Mouse (Mus musculus) common myeloid progenitor, adult 5-6 weeks (primary cell): Measurements from ENCODE around the gene Ap4e1. TPM values are rescaled to one million over a fixed set of nuclear protein-coding genes. Genes with fewer than 3 reads are reported as not detected.

Experiments
- ATAC-seq: replicated peaks from 2 replicates; pipeline ENCODE4 v1.8.0; 2016; ENCODE audit warnings: low read depth, mild to moderate bottlenecking, moderate TSS enrichment, inconsistent platforms; ENCODE audit not compliant: poor library complexity, severe bottlenecking
- total RNA-seq: library from RNA; stranded (forward); fragments of 200-1000, 187-1606 nt; gene quantifications from 2 replicates; pipeline ENCODE4 v1.2.3, GENCODE M21; 2017

Ap4e1 gene
- total RNA-seq: 13.7 and 19.9 TPM in 2 replicates

DNA sequence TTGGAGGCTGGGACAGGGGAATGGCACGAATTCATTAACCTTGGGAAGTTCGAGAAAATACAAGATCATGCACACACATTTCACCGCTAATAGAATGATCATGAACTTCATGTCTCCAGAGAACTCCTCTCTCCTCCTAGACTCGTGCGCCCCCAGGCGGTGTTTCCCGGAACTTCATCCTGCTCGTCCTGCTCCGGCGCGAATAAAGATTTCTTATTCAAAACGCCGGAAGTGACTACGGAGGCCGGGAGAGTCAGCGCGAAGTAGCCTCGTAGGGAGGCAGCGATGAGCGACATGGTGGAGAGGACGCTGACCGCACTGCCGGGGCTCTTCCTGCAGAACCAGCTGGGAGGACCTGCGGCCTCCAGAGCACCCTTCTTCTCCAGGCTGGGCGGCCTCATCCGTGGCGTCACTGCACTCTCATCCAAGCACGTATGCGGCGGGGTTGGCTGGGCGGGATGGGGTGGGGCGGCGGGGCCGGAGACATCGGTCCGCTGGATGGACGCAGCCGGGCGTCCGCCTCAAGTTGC lies at the start of gene Ap4e1:
Ap4e1 (plus strand) TSS at position 249 of the 530 bp plus-strand sequence.
- peak; percentile 92 for ATAC-seq

DNA sequence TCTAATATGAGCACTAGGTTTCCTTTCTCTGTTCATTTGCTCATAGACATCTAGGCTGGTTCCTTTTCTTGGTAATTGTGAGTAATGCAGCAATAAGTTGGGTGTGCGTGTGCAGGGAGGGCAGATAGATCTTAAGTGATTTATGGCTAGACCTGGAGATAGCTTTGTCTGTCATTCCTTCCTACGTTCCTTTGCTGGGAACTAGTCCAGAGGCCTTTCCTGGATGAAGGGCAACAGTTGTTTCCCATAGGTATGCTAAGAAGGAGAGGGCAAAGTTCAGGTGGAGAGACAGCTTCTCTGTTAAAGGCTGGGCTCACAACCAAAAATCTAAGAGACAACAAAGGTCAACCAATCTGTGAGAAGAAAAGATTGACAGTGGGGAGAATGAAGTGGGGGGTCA lies 46.8 kb upstream of the Ap4e1 start:
- no peak for ATAC-seq

DNA sequence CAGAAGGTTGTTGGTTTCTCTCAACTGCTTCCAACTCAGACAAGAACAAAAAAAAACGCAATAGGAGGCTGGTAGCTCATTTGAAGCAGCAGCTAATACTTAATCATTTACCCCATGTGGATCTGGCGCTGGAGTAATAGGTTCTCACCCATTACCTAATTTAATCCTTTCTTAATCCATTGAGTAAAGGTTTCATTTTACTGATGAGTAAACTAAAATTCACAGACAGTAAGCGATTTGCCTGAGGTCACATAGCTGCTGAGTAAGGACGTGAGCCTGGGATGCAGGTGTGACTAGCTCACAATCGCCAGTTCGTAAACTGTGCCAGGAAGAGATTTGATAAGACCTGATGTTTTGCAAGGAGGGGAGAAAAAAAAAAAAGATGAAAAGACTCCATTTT lies 31.1 kb upstream of the Ap4e1 start:
- ATAC-seq: no peak

DNA sequence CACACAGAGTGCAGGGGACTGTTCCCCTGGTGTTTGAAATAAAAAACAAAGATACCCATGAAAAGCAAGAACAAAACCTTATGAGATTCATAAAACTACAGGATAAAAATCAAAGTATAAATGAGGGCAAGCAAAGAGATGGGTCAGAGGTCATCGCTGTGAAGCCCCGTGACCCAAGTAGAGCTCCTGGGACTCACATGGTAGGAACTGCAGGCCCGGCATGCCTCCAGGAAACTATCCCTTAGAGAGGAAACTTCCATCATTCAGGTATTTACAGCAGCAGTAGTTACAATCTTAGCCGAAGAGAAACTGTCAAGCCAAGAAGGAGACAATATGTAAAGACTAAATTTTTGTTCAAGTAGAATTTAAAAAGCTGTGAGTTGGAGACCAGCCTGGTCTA lies 25.3 kb upstream of the Ap4e1 start:
- ATAC-seq: no peak

DNA sequence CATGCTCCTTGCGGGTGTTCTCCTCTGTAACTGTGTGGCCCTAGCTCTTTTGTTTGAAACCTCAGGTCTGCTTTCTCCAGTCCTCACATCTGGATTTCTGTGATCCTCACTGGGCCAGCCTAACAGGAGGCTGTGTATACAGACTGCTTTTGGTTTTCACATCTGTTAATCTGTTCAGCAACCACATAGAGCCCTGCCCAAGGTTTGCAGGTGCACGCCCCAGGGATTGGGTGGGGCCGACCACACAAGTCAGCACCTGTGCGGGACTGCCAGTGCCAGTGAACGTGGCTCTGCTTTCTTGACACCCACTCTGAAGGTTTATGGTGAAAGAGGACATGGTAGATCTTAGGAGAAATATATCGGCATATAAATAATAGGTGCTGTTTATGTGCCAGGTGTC lies 18.6 kb upstream of the Ap4e1 start:
- no peak for ATAC-seq

DNA sequence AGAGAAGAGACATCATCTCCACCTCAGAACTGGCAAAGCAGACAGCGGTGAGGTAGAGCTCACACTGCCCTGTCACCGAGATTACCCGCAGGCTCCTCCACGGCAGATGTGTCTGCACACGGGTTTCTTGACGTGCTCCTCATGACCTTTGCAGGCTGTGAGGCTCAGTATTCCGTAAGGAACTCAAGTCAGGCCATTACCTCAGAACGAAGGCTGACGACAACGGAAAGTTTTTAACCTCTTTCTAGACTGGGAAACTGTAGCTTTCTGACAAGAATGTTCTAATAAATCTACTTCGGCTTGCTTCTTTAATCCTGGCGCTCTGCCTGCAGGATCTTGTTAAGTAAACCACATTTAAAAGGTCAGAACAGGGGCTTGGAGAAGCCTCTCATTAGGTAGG lies 15.8 kb upstream of the Ap4e1 start:
- ATAC-seq: no peak

DNA sequence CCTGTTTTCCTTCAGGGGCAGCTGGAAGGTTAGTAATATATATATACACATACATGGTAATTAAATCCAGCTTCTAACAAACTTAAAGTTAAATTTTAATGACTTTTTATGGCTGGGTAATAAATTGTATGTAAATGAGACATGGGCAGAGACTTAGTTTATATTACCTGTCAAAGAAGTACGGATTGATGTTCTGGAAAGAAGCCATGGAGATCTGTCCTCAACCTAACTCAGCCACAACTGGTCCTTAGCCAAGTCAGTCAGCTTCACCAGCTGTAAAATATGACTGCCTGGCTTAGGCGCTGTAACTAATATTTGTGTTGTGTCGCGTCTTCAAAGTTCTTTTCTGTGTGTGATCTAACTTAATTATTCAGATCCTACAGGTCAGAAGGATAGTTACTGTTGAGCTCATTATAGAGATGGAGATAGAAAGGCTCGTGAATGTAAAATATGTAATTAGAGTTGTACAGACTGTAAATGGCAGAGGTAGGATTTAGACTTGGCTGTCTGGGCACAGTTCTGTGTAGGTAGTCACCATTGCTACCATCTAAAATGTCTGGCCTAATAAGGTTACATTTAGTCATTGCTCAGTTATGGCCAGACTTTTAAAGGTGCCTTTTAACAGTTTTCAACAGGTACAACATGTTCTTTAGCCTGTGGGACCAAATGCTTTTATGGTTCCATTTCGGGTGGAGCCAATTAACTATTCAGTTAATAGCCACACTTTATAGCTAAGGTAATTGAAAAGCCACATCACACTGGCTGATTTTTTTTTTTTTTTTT lies 13.9 kb upstream of the Ap4e1 start:
- ATAC-seq: no peak

DNA sequence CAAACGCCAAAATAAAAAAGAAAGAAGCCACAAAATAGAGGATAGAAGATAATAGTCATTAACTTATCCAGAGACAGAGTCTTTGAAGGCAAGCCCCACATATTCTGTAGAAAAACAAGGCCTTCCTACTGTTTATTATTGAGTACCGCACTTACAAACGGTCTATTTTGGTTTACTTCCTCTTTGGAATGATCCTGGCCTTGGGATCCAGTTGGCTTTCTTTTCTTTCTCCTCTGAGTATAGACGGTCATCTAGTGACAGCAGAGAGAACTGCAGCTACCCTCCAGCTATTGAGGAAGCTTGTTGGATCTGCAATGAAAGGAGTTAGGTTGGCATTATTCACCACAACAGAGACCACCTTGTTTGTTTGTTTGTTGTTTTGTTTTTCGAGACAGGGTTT lies 11.8 kb upstream of the Ap4e1 start:
- peak; percentile 89 for ATAC-seq

DNA sequence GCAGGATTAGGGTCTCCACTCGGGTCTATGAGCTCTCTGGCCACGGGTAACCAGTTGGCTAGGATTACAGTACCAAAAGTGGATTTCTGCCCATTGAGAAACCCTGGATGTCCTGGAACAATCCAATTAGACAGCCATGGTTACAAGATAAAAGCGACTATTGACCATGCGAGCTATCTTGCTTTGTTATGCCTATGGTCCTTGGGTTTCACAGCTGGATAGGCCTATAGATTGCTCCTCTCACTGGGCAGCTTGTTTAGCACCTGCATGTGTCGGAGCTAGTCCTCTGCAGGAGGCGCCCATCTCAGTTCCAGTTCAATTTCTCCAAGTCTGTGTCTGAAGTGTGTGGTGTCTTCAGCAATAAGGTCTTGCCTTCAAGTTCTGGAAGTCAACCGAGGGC lies 10.3 kb upstream of the Ap4e1 start:
- ATAC-seq: no peak

DNA sequence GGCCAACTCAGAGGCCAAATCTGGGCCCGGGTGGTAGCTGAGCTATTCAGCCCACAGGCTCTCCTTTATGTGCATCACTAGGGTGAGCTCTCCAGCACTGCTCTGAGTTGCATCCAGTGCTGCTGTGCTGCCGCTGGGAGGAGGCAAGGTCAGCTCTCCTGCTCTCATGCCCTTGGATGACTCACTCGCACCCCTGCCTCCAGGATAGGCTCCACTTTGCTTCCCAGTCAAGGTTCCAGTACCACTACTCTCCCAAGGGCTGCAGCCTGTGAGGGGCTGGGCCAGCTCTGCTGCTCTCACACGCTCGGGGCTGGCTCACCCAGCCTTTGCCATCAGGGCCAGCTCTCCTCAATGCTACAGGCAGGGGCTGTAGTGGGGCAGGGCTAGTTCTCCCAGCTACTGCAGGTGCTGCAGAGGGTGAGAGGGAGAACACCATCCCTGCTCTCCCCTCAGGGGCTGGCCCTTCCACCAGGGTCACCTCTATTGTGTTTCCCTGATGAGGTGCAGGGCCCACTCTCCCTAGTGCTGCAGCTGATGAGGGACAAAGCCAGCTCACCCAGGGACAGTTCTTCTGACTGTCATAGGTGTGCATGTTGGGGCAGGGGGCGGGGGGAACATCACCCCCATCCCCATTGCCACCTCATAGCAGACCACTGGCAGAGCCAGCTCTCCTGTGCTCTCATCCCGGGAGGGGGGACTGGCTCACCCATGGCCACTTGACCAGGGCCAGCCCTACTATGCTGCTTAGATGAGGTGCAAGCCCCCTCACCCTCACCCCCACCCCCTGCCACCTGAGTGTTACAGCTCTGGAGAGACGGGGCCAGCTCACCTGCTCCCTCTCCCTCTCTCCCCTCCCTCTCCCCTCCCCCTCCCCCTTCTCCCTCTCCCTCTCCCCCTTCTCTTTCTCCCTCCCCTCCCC lies 7.9 kb upstream of the Ap4e1 start:
- no peak for ATAC-seq

DNA sequence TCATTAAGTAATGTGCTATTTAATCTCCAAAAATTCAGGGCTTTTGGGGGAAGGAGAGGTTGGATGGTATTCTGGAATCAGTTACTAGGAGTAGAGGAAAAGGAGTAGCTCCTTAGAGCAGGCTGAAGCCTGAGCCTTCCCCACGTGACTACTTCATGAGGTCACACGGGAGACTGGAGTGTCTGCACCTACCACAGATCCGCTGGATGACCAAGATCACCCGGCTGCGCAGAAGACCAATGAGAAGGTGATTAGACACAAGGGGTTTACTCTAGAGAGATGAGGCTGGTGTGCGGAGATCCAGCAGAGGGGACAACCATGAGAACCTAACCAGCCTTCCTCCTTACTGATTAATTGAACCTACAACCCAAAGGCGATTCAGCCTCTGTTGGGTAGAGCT lies 4.5 kb upstream of the Ap4e1 start:
- ATAC-seq: no peak

DNA sequence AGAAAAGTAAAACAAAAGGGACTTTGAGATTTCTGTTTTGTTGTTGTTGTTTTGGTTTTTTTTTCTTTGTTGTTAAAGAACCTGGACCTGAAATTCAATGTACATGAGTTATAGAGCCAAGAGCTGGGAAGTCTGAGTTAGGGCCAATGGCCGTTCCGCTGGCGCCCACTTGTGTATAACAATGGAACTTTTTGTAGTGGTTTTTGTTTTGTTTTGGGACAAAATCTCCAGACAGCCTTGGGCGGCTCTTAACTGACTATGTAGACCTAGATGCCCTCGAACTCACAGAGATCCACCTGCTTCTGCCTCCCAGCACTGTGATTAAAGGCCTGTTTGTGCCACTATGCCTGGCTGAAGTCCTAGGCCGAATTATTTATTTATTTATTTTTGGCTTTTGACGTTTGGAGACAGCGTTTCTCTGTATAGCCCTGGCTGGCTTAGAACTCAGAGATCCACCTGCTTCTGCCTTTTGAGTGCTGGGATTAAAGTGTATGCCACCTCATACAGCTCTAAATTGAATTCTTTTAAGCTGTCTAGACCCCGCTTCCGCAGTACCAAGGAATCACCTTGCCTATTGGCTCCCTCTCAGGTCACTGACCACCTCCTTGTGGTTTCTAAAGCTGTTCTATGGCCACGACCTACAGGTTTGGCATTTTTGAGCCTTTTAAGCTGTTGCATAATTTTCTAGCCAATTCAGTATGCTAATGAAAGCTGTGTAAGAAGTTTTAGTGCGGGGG lies 1.7 kb upstream of the Ap4e1 start:
- peak; percentile 66 for ATAC-seq

DNA sequence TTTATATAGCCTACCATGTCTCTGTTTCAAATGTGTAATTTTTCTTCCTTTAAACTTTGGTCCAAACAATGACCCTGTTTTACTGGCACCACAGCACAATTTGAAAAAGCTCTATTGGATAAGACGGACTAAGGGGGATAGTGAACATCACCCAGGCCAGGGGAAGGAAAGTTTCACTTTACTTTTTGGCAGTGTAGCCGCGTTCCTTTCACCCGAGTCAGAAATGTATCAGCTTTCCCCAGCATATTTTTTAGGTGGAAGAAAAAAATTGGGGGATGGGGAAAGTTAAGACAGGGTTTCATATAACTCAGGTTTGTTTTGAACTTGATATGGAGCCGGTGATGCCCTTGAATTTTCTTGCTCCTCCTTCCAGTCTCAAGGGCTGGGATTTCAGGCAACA lies 1.0 kb upstream of the Ap4e1 start:
- ATAC-seq: no peak

DNA sequence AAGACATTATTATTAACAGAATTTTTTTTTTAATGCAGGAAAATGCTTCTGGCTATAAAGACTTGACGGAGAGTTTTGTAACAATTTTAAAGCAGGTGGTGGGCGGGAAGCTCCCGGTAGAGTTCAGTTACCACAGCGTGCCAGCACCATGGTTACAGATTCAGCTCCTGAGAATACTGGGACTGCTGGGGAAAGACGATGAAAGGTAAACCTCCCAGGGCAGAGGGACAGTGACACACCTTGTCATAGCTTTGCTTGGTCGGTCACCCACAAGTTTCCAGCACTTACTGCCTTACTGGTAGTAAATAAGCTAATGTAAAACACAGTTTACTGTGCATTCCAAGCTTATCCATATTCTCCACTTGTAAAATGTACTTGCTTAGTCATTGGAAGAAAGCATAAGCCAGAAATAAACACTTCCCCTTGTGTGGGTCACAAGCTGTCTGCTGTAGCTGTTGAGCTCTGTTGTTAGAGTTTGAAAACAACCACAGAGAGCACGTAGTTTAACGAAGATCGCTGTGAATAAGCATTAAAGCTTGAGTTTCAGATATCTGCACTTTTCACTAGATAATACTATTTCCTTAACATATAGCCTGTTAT lies 26.6 kb downstream of the Ap4e1 start:
- ATAC-seq: no peak

DNA sequence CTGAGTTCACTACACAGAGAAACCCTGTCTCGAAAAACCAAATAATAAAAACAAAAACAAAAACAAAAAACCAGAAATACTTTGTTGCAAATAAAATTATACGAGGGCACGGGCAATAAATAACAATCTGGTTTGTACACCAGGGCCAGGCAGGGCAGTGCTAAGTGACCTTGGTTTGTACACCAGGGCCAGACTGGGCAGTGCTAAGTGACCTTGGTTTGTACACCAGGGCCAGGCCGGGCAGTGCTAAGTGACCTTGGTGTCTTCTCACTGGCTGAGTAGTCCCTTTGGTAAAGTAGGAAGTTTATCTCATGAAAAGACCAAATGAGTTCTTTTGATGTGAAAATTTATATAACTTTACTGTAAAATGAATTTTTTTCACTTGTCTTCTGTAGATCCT lies 28.8 kb downstream of the Ap4e1 start:
- no peak for ATAC-seq

DNA sequence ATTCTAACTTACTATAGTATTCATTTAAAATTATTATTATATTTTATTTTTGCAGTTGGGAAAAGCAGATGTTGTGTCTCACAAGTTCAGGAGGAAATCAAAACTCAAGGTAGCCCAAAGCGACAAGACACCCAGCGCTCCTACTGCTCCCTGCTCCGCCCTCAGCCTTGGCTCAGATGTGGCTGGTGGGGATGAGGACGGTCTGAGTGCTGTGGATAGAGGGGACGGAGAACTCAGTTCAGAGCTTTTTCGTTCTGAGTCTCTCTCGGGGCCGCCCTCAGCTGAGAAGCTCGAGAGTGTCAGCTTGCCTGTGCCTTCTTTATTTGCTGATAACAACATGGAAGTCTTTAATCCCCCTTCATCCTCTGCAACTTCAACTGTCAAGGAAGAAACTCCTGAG lies 53.0 kb downstream of the Ap4e1 start:
- ATAC-seq: no peak

DNA sequence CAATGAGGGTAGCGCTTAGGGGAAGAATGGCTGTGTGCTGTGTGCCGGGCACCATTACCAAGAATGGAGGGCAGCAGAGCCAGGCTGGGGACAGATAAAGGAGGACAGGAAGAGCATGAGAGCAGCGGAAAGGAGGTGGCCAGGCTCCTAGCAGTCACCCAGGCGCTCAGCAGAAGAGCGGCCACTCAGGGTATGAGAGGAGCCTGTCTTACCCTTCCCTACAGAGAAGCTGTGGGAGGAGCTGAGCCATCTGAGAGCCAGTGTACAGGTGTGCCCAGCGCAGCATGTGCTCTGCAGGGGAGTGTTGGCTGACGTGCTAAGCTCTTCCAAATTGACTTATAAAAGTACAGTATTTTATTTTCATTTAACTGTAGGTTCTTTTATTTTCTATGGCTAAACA lies 60.3 kb downstream of the Ap4e1 start:
- no peak for ATAC-seq

DNA sequence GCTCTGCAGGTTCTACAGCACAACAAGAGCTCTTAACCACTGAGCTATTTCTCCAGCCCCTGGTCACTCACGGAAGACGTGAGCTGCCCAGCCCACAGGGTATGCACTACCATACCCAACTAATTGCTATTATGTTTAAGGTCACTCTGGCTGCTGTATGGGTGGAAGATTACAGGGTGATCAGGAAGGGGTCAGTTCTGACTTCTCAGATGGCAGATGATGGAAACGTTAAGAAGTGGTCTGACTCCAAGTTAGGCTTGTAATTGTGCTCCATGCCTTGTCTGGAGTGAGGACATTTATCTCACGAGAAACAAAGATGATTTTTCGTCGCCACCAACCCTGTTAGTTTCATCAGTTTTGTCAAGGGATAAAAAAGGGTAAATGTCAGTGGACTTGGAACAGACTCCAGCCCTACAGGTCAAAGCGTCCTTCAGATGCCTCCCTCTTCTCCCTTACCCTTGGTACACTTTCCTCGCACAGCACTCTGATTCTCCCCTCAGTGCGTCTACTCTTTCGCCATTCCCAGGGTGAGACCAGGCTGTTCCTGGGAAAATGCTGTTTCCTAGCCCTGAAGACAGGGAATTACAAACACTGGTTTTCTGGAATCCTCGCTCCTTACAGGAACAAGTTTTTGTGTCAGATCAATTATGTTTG lies 61.4 kb downstream of the Ap4e1 start:
- ATAC-seq: peak; percentile 22; the same call in 1 of the 2 replicates

DNA sequence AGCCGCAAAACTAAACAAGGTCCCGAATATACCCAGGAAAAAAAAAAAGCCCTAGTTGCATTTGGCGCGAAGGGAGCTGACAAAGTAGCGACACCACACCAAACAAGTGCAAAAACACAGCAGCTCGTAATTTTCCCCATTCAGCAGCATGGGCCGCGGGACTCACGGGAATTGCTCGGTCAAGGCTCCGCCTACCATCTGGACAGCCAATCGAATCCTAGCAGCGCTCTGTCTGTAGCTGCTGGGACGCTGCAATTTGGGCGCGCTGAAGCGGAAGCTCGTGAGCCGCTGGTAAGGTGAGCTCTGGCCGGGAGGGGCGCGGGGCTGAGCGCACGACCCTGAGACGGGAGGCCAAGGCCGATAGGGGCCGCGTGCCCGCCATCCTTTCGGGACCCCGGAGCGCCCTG lies 61.9 kb downstream of the Ap4e1 start, which contains the start of gene Blvra:
Blvra (plus strand) TSS at position 231 of the 407 bp plus-strand sequence.
- ATAC-seq: peak; percentile 100
